8 mouse cellular contexts compared by ENCODE assay signal in genomic region chr5:135010841-135011743, GRCm38 (mm10). TPM values are rescaled to one million over a fixed set of nuclear protein-coding genes. Genes with fewer than 3 reads are reported as not detected.
A peak's percentile ranks its signal among the peaks of the same experiment; 100 is the strongest.
DNase-seq lines count a peak whose midpoint lies in the region; ATAC-seq and TF ChIP-seq lines count a peak whose summit lies in the region.

No protein-coding gene starts in this region.

- no peaks in the 10 kb centered on the region for H3K36me3 ChIP-seq in kidney, postnatal 0 days (ENCODE audit: insufficient read depth, low read length)
- H3K36me3 ChIP-seq in forebrain, embryonic 13.5 days (ENCODE audit: poor library complexity, severe bottlenecking): no peaks in the 10 kb centered on the region
- H3K36me3 ChIP-seq in liver, postnatal 0 days (replicated peaks; ENCODE audit: insufficient read depth, low read length): no peaks in the 10 kb centered on the region

- H3K4me2 ChIP-seq in kidney, postnatal 0 days (ENCODE audit: low read length): peak overlapping the region; percentile 69; the same call in 1 of the 2 replicates
- peak overlapping the region; percentile 73 for H3K4me2 ChIP-seq in forebrain, embryonic 13.5 days
- H3K4me2 ChIP-seq in liver, postnatal 0 days (ENCODE audit: low read depth, low read length): peak overlapping the region; percentile 75; the same call in 1 of the 2 replicates

- H3K9me3 ChIP-seq in kidney, postnatal 0 days (replicated peaks; ENCODE audit: low read length): no peaks in the 10 kb centered on the region
- no peaks in the 10 kb centered on the region for H3K9me3 ChIP-seq in forebrain, embryonic 13.5 days (replicated peaks)
- H3K9me3 ChIP-seq in liver, postnatal 0 days (ENCODE audit: low read length): no peaks in the 10 kb centered on the region

- TF ChIP-seq CTCF in kidney, postnatal 0 days (IDR thresholded peaks at IDR 0.05; ENCODE audit: low read depth): no peak
- no peak for TF ChIP-seq CTCF in liver, postnatal 0 days (IDR thresholded peaks at IDR 0.05; ENCODE audit: low read depth)

- WGBS in kidney, postnatal 0 days: 83% methylated on average over 23 of the region's 25 CpGs
- 76% methylated on average over 25 of the region's 25 CpGs for WGBS in forebrain, embryonic 13.5 days
- WGBS in liver, postnatal 0 days (ENCODE audit: insufficient replicate concordance): 83% methylated on average over 25 of the region's 25 CpGs

- no peak for TF ChIP-seq EP300 in liver, postnatal 0 days (IDR thresholded peaks at IDR 0.05; ENCODE audit: low read depth)

- ATAC-seq in kidney, postnatal 0 days (replicated peaks; ENCODE audit: low FRiP score, low read depth): no peak
- no peak for ATAC-seq in forebrain, embryonic 13.5 days
- ATAC-seq in liver, postnatal 0 days: no peak
- no peak for ATAC-seq in granulocyte monocyte progenitor cell, adult 5-6 weeks (replicated peaks; ENCODE audit: poor library complexity, severe bottlenecking)

- no peaks in the 10 kb centered on the region for H3K27me3 ChIP-seq in kidney, postnatal 0 days (ENCODE audit: insufficient read depth, low read length)
- H3K27me3 ChIP-seq in forebrain, embryonic 13.5 days: 0 out of 2 replicates have a peak, but pooled peaks cover 8% of the 10 kb centered on the region
- H3K27me3 ChIP-seq in liver, postnatal 0 days (ENCODE audit: insufficient read depth, low read length): no peaks in the 10 kb centered on the region

- H3K4me1 ChIP-seq in kidney, postnatal 0 days (replicated peaks; ENCODE audit: insufficient read depth, low read length): peaks cover 6% of the 10 kb centered on the region; the same call in 1 of the 2 replicates
- H3K4me1 ChIP-seq in forebrain, embryonic 13.5 days: peaks cover 36% of the 10 kb centered on the region
- H3K4me1 ChIP-seq in liver, postnatal 0 days (ENCODE audit: insufficient read depth): peaks cover 22% of the 10 kb centered on the region

- peak; percentile 37 for DNase-seq in cerebellum, adult 8-10 months
- no peak for DNase-seq in cerebellum, postnatal 4 days (ENCODE audit: low spot score in 2 of 2)
- DNase-seq in kidney, postnatal 0 days (ENCODE audit: low spot score): no peak
- DNase-seq in kidney, postnatal 14 days: no peak
- no peak for DNase-seq in liver, postnatal 0 days
- no peak for DNase-seq in spleen, postnatal 14 days (ENCODE audit: low spot score in 2 of 2)

- H3K9ac ChIP-seq in kidney, postnatal 0 days (ENCODE audit: low read depth, low read length): no peak overlapping the region
- no peak overlapping the region for H3K9ac ChIP-seq in forebrain, embryonic 13.5 days
- no peak overlapping the region for H3K9ac ChIP-seq in liver, postnatal 0 days (replicated peaks)

- H3K27ac ChIP-seq in kidney, postnatal 0 days: no peak overlapping the region; the same call in 1 of the 2 replicates
- no peak overlapping the region for H3K27ac ChIP-seq in forebrain, embryonic 13.5 days
- H3K27ac ChIP-seq in liver, postnatal 0 days (ENCODE audit: low read depth): no peak overlapping the region

- H3K4me3 ChIP-seq in kidney, postnatal 0 days (replicated peaks; ENCODE audit: low read depth, low read length): no peak overlapping the region
- H3K4me3 ChIP-seq in forebrain, embryonic 13.5 days: peak overlapping the region; percentile 60; the same call in 1 of the 2 replicates
- no peak overlapping the region for H3K4me3 ChIP-seq in liver, postnatal 0 days (ENCODE audit: low read depth, low read length)

RNA-seq across cellular contexts. Expression of gene Abhd11, which starts 2.1 kb away (rescaled TPM):
- polyA plus RNA-seq in kidney, postnatal 0 days (2015; fragmentation: Nextera tagmentation; extraction: Ambion mirVana): 93.7 and 94.5 TPM in 2 replicates
- 47.9 and 53.4 TPM in 2 replicates for polyA plus RNA-seq in forebrain, embryonic 13.5 days (2015; fragmentation: Nextera tagmentation; extraction: Ambion mirVana)
- 47.9 and 49.2 TPM in 2 replicates for polyA plus RNA-seq in liver, postnatal 0 days (2015; fragmentation: Nextera tagmentation; extraction: Ambion mirVana)
- total RNA-seq in granulocyte monocyte progenitor cell, adult 5-6 weeks (2014; fragmentation: Nextera tagmentation): 102 and 115 TPM in 2 replicates
- 56.8 and 75.0 TPM in 2 replicates for total RNA-seq in granulocyte monocyte progenitor cell, adult 5-6 weeks (2017)

RNA-seq across cellular contexts. Expression of gene Stx1a, which starts 12.2 kb away (rescaled TPM):
- polyA plus RNA-seq in kidney, postnatal 0 days (2015; fragmentation: Nextera tagmentation; extraction: Ambion mirVana): 6.6 and 9.0 TPM in 2 replicates
- polyA plus RNA-seq in forebrain, embryonic 13.5 days (2015; fragmentation: Nextera tagmentation; extraction: Ambion mirVana): 34.1 and 38.7 TPM in 2 replicates
- 2.3 and 2.5 TPM in 2 replicates for polyA plus RNA-seq in liver, postnatal 0 days (2015; fragmentation: Nextera tagmentation; extraction: Ambion mirVana)
- total RNA-seq in granulocyte monocyte progenitor cell, adult 5-6 weeks (2014; fragmentation: Nextera tagmentation): 1.2 and 3.6 TPM in 2 replicates
- not detected in 2 replicates for total RNA-seq in granulocyte monocyte progenitor cell, adult 5-6 weeks (2017)

RNA-seq across cellular contexts. Expression of gene Cldn3, which starts 25.1 kb away (rescaled TPM):
- polyA plus RNA-seq in kidney, postnatal 0 days (2015; fragmentation: Nextera tagmentation; extraction: Ambion mirVana): 72.4 and 72.9 TPM in 2 replicates
- polyA plus RNA-seq in forebrain, embryonic 13.5 days (2015; fragmentation: Nextera tagmentation; extraction: Ambion mirVana): 2.9 and 3.1 TPM in 2 replicates
- 65.0 and 73.7 TPM in 2 replicates for polyA plus RNA-seq in liver, postnatal 0 days (2015; fragmentation: Nextera tagmentation; extraction: Ambion mirVana)
- not detected in 2 replicates for total RNA-seq in granulocyte monocyte progenitor cell, adult 5-6 weeks (2014; fragmentation: Nextera tagmentation)
- not detected in 2 replicates for total RNA-seq in granulocyte monocyte progenitor cell, adult 5-6 weeks (2017)

RNA-seq across cellular contexts. Expression of gene Dnajc30, which starts 52.9 kb away (rescaled TPM):
- polyA plus RNA-seq in kidney, postnatal 0 days (2015; fragmentation: Nextera tagmentation; extraction: Ambion mirVana): 42.4 and 42.6 TPM in 2 replicates
- polyA plus RNA-seq in forebrain, embryonic 13.5 days (2015; fragmentation: Nextera tagmentation; extraction: Ambion mirVana): 31.3 and 33.8 TPM in 2 replicates
- 28.7 and 33.3 TPM in 2 replicates for polyA plus RNA-seq in liver, postnatal 0 days (2015; fragmentation: Nextera tagmentation; extraction: Ambion mirVana)
- total RNA-seq in granulocyte monocyte progenitor cell, adult 5-6 weeks (2014; fragmentation: Nextera tagmentation): 15.7 and 18.7 TPM in 2 replicates
- total RNA-seq in granulocyte monocyte progenitor cell, adult 5-6 weeks (2017): 5.4 and 6.5 TPM in 2 replicates

RNA-seq across cellular contexts. Expression of gene Bud23, which starts 53.7 kb away (rescaled TPM):
- 80.4 and 85.2 TPM in 2 replicates for polyA plus RNA-seq in kidney, postnatal 0 days (2015; fragmentation: Nextera tagmentation; extraction: Ambion mirVana)
- 101 and 112 TPM in 2 replicates for polyA plus RNA-seq in forebrain, embryonic 13.5 days (2015; fragmentation: Nextera tagmentation; extraction: Ambion mirVana)
- 38.3 TPM in 2 replicates for polyA plus RNA-seq in liver, postnatal 0 days (2015; fragmentation: Nextera tagmentation; extraction: Ambion mirVana)
- total RNA-seq in granulocyte monocyte progenitor cell, adult 5-6 weeks (2014; fragmentation: Nextera tagmentation): 80.5 and 90.8 TPM in 2 replicates
- 44.9 and 89.9 TPM in 2 replicates for total RNA-seq in granulocyte monocyte progenitor cell, adult 5-6 weeks (2017)

Comparison
In these comparisons a context has a peak if more than half of its experiments do, and no peak if none do; other contexts are left out.
1. RNA of gene Cldn3, which starts 25.1 kb away (polyA plus RNA-seq): 72.4 to 72.9 TPM in kidney, postnatal 0 days and 65.0 to 73.7 TPM in liver, postnatal 0 days; 2.9 to 3.1 TPM in forebrain, embryonic 13.5 days; every median in the first group is over 10 times any median in the second.
2. Peak in every context shown above with its lines, with median percentiles within 50 percentile points of each other: H3K4me2 ChIP-seq.